Mouse (Mus musculus) hematopoietic stem cell, adult 5-6 weeks (primary cell): Measurements from ENCODE around the gene 1700029I15Rik. TPM values are rescaled to one million over a fixed set of nuclear protein-coding genes. Genes with fewer than 3 reads are reported as not detected.

Experiments
- ATAC-seq, 2 experiments: fragments of 125-278 bp in 1 of 2; replicated peaks in 1 of 2; 2 replicates each; pipeline ENCODE4 v1.8.0; 2016 to 2017; ENCODE audit warnings: inconsistent platforms in 2 of 2, mild to moderate bottlenecking in 2 of 2, moderate number of reproducible peaks in 2 of 2, low read depth in 1 of 2, moderate TSS enrichment in 1 of 2; ENCODE audit not compliant: low FRiP score in 2 of 2, poor library complexity in 2 of 2, severe bottlenecking in 2 of 2, insufficient read depth in 1 of 2, low TSS enrichment in 1 of 2
- total RNA-seq: library from RNA; stranded (forward); fragments of 172-1452, 232-1000 nt; gene quantifications from 2 replicates; pipeline ENCODE4 v1.2.3, GENCODE M21; 2017

The 1700029I15Rik gene
- total RNA-seq, 1 experiment from 2014 or later, result 1.6 TPM

DNA sequence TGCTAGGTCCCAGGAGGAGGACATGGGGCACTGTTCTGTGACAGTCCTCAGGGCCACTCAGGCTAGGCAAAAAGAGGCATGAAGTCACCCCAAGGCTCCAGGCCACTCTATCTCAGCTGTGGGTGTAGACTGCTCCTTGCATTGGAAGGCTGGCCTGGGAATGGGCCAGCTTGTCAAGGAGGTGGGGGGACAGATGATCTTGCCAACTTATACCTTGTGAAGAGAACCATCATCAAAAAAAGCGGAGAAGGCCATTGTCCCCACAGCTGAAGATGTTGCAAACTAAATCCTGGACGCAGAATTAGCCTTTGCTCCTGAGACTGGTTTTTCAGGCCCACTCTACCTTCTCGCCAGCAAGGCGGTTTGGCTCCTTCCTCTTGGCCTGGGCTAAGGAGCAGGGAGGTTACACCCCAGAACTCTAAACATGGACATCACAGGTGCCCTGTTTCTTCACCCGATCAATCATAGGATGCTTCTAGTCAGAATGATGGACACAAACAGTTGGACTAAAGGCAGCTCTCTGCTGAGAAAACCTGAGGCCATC is 21.5 kb downstream of the 1700029I15Rik start:
- ATAC-seq, result no peak

DNA sequence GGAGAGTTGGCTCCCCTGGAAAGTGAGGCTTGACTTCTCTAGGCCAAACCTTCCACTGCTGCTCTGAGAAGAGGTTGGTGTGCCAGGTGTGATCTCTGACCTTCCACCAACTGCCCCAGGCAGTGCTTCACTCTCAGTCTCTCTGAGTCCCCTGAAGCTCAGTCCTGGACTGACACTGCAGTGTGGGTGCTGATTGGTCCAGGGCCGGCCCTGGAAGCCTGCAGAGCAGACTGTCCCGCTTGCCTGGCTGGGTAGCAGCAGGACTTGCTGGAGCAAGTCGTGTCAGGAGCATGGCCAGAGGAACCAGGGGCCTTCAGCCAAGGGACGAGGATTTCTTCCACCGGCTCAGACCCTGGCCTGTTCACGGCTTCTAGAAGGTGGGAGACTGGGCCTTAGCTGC is 22.4 kb downstream of the 1700029I15Rik start:
- no peak for ATAC-seq

DNA sequence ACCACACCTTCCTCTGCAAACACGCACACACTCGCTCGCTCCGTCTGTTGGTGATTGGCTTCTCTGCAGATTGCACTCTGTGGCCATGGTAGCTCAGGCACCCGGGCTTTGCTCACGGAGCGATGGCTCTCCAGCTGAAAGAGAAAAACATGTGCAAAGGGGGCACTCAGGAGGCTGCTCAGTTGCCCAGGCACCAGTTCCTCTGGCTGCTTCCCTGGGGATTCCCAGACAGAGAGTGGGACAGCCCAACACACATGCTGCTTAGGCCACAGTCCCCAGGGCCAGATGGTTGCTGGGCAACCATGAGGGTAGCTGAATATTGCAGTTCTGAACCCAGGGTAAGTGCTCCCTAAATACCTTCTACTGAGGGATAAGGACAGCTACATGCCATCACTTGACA is 23.3 kb downstream of the 1700029I15Rik start:
- ATAC-seq, result no peak

DNA sequence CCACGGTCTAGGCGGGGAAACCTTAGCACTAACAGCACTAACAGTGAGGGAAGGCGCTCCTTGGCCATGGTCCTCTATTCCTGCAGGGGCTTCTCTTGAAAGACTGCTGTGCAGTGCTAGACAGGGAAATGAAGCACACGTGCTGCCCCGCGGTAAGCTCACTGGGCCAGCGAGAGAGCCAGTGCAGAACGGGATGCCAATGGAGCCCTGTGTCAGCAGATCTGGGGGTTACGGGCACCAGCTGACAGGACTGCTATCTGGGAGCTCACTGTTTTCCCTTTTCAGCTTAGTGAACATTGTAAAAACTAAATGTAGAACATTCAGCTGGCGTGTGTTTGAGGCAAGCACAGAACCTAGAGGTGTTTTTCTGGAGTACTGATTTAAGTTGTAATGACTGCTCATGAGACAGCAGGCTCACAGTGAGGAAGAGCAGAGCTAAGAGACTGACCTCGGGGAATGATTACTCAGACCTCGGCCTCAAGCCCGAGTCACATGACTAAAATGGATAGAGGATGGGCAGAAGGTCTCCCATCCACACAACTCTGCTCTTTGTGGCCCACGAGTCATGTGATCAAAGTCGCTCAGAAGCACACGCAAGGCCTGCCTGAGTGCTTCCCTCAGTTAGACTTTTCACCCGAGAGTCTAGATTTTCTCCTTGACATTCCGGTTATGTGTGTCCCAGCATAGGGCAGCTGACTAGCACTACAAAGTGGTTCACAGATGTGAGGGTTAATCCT is 26.1 kb downstream of the 1700029I15Rik start:
- no peak for ATAC-seq

DNA sequence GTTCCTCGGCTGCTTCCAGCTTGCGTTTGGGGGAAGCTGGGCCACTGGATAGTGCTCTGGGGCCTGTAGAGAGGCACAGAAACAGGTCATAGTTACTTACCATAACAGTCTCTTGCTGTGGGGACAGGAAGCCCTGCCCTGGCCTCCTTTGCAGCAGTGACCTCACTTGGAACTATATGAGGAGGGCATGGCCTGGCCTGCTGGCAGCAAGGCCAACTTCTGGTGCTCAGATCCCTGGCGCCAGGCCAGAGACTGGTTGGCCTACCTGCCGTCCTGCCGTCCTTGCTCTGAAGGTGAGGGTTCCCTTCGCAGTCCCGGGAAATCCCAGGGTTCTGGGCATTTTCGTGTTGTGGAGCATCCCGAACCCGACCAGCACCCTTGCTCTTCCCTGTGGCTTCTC is 29.4 kb downstream of the 1700029I15Rik start:
- ATAC-seq, result no peak

DNA sequence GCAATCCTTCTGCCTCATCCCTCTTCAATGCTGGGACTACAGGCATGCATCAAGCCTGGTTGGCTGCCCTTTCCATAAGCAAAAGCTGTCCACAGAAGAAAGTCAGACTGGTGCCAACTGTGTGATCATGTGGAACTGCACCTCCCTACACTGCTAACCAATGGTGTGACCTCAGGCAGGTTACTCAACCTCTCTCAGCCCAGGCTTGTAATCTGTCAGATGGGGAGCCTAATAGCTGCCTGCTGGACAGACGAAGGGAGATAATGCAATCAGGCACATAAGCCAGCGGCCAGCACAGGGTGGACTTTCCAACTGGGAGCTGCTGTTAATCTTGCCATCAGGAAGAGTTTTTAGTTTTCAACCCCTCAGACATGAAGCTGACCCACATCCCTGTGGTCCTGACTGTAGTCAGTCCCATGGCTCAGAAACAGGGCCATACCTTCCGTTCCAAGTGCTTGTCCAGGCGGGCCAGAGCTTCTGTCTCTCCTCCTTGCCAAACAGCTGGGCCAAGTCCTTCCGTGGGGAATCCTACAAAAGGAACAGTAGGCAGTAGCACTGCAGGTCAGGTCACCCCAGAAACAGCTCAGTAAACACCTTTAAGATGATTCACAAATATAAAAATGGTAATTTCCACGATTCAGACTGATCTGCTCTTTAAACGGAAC is 39.5 kb downstream of the 1700029I15Rik start:
- no peak for ATAC-seq

DNA sequence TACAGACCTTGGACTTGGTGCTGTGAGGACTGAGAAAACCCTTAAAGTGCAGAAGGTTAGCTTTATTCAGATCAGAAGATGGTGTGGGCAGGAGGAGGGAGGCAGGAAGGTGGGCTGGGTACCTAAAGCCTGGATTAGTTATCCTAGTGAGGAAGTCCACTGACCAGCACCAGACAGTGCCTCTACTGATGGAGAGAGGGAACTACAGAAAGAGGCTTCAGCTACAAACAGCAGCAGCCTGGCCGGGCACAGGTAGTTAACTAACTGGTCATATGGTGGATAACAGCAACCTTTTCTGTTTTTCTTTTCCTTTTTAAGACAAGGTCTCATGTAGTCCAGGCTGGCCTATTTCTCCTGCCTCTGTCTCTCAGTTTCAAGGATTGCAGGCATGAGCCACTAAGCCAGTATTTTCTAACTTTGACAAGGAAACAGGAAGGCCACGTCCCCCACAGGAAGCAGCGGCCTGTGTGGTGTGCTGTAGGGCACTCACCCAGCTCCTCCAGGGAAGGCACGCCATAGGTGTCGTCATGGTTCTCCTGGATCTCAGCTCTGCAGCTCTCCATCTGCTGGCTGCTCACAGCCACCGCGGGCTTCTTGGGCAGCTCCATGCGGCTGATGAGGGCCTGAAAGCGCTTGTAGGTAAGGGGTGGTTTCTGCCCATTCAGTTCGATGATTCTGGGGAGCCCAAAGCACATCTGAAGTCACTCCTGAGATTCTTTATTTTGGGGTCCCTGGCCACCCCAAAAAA is 40.2 kb downstream of the 1700029I15Rik start:
- ATAC-seq, result peak; percentile 86 to 88

DNA sequence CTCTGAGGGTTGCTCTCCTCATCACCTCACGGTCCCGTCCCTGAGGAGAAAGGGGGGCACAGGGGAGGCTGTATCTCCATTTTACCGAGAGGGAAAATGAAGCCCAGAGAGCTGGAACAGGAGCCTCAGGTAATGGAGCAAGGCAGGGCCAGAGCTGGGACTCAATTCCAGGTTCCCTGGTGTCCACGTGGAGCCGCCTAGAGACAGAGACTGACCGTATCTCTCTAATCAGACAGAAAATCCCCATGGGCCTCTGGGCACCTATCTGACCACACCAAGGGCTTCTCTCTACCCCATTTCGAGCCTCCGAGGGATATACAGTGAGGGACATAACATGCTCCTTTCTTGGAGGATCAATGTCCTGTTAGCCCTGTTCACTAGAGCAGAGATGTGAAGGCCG is 40.8 kb downstream of the 1700029I15Rik start:
- no peak for ATAC-seq

DNA sequence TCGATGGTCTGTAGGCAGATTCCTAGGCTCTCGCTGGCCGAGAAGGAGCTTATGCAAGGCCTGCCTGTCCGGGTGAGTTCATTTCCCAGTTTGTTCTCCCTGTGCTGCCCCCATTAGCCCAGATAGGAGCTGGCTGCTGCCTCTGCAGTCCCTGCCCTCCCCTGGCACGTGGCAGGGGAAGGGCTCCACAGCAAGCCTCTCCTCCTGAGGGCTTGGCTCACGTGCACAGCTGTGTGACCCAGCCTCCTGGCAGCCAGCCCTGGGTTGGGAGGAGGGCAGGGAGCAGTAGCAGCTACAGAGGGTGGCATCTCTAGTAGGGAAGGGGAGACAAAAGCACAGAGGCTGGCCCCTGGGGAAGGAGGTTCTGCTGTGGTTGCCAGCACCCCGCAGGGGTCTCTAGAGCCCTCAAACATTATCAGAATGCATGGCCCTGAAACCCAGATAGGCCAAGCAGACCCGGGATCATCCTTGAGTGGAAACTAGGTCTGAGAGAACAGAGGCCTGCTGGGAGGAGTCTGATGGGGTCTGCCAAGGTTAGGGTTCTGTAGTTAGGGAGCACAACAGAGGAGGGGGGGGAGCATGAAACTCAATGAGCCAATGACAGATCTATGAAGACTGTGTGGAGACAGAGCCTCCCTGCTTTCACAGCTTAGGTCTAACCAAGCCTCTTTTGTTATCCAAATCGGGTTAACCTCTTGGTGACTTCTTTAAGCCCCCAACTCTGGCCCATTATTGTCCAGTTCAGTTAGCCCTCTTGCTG is 41.5 kb downstream of the 1700029I15Rik start:
- ATAC-seq, result peak; percentile 75 to 78

DNA sequence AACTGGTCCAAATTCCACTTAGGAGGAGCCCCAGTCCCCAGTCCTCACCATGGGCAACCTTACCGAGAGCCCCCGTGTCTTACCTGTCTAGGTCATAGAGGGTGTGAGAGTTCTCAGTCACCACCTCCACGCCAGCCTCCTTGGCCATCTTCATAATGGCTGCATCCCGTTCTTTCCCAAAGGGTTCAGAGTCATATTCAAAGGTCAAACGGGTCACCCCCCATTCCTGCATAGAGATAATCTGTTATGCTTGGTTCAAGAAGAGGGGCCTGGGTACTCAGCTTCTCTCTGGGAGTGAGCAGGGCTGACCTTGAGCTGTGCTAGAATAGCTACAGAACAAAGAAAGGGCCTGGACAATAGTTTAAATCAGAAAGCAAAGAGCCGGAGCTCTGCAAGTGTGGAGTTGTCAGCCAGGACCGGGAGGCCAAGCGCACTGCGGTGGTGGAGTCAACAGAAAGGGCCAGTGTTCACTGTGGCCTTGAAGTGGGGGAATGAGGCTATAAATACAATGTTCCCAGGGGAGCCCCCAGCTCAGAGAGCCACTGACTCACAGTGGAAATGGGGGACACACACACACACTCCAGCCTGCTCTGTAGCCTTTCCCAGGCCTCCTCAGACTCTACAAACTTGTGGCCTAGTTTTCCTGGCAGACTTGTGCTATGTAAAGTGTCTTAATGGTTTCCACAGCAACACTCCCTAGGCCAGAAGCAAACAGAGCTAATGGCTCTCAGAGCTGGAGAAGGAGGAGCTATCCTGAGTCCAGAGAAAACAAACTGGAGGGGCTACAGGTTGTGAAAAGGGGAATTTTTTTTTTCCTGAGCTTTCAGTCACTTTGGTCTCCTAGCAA is 42.3 kb downstream of the 1700029I15Rik start:
- ATAC-seq, result no peak

DNA sequence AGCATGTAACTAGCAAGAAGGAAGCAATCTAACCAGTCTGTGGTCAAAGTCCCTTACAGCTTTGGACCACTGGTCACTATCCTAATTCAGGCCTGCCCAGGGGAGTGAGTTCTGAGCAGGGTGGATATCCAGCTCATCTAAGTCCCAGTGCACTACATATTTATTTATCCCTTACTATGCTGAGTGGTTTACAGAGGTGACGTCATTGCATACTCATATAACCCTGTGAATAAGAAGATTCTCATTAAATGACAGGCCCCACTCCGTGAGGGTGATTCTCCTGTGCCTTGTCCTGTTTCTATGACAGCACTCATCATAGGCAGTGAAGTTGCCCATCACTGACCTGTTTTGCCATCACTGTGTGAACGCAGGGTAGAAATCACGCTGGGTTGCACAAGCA is 43.0 kb downstream of the 1700029I15Rik start:
- no peak for ATAC-seq

DNA sequence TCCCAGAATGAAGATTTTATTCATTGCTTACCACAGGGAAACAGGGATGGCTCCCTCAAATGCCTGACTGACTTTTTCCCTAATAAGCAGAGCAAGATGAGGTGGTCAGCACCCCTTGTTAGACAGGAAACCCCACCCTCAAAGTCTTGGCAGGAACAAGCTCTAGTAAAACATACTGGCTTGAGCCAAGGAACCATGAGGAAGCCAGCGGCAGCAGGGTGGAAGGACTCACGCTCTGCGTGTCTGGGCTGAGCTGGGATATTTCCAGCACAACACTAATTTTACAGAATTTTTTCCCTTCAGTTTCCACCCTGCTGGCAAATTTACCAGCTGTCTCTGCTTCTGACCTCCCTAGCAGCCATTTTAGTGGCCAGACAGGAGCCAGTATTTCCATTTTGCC is 44.1 kb downstream of the 1700029I15Rik start:
- ATAC-seq, result no peak

DNA sequence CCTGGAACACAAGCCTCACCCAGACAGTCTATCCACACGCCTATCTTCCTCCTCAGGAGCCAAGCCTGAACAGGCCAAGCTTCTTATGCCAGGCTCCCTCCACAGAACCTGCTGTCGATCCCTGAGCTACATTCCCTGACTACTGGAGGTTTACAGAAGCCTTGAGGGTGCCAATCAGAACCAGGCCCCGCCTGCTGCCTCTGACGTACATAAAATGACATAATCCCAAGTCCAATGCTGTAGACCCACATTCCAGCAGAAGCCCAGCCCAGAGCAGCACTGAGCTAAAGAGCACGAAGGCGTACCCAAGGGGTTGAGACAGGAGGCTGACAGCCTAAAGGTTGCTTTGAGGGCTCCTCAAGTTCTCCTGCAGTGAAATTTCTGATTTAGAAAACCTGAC is 45.5 kb downstream of the 1700029I15Rik start:
- no peak for ATAC-seq

DNA sequence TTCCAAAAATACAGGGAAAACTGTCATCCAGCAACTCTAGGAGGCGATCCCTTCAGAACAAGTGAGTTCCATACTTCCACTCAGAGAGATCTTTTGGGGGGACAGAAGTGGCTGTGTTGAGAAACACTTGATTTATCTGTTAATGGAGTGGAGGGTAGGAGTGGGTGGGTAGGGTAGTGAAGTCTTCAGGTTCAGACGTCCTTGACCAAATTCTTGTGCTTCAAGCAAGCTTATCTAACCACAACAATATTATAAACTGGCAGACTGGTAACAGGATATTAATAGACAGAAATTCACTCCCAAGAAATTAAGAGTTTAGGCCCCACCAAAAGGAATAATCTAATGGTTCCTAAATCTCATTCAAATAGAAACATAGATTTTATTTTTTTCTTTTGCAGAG is 47.8 kb downstream of the 1700029I15Rik start:
- no peak for ATAC-seq

DNA sequence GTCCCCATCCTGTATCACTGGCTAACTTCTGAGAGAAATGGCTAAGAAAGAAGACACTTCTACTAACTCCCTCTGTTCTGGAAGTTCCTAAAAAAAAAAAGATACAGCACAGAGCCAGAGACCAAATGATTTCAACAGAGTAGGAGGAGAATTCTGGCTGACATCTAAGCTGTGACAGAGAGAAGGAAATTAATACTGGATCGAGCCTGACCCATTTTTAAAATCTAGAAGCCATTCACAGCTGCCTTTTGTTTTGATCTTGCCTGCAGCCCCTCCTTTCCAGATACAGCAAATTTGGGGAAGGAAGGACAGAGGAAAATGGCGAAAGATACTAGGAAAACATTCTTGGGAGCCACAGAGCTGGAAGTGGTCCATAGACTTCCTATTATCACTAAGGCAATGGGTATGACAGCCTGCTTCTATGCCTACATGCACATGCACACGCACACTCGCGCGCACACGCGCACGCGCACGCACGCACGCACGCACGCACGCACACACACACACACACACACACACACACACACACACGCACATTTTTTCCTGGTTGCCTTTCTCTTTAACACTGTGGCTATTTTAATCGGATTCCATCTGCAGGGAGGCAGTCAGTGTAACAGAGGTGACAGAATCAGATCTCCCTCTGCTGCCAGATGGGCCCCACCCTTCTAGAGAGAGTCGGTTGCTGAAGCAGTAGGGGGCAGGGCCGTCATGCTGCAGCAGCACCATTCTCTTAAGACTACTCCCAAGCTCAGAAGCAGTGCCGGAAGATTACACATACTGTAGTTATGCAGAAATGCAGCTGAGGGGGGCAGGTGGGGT is 48.6 kb downstream of the 1700029I15Rik start:
- ATAC-seq, result no peak

DNA sequence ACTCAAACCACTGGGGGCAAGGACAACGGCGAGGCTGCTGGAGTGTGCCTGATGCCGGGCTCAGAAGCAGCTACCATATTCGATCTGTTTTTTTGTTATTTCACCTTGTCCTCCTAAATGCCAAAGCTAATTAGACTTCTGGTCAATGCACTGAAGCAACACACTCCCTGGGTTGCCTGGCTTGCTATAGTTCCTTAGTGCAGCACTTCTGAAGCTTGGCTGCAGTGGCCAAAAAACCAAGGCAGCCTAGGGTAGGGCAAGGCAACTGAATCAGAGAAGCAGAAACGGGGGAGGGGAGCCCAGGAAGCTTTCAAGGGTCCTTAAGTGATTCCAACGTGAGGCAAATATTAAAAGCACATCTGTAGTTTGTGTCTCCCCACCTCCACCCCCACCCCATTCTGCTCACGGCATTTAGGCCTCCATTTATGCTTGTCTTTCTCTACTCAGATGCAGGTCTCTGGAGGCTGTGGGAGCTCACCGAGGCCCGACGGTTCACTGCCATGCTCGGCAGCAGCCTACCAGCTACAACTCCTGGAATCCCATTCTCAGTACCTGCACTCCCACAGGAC is 49.4 kb downstream of the 1700029I15Rik start:
- ATAC-seq, result no peak
